ENCODE assay signal across 12 mouse cellular contexts in the genomic region with DNA sequence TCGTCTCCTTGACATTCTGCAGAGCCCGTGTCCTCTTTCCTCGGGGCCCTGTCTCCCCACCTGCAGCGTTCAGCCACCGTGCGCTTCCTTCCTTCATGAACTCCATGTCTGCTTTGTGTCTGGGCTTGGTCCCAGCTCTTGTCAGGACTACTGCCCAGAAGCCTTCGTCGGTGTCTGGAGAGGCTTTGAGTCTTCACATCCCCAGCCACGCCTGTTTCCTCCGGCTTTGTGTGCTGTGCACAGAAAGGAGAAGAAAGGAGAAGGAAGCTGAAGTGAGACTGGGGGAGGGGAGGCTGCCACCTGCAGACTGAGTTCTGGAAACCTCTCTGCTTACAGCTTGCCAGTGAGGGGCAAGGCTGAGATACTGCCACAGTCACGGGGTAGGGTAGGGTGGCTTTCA.
DNase-seq lines count a peak whose midpoint lies in the region; ATAC-seq and TF ChIP-seq lines count a peak whose summit lies in the region.
"Had no signal": no experiment of that assay in that cellular context is flagged by ENCODE, and none has a peak within 500 bp of the region (broad histone marks: within the 10 kb centered on the region; RNA-seq: fewer than 3 reads in every experiment).

No protein-coding gene starts in this region.

- no peak for TF ChIP-seq CTCF in intestine, postnatal 0 days (IDR thresholded peaks at IDR 0.05; ENCODE audit: low read depth)
- TF ChIP-seq CTCF in brain, embryonic 14.5 days (IDR thresholded peaks at IDR 0.05; ENCODE audit: borderline replicate concordance, extremely low read depth, insufficient read depth, insufficient read length) = no peak

- peak; percentile 84 for DNase-seq in intestine, embryonic 14.5 days (ENCODE audit: low spot score)
- DNase-seq in brain, embryonic 14.5 days (ENCODE audit: low read depth) = peak; percentile 52
- DNase-seq in gastrocnemius, postnatal 14 days = no peak
- no peak for DNase-seq in testis, postnatal 10 days (ENCODE audit: low spot score)
- no peak for DNase-seq in spleen, postnatal 4 days (ENCODE audit: low spot score in 2 of 2)
- DNase-seq: adrenal gland, postnatal 36 days; midbrain, embryonic 14.5 days had no signal

- peaks cover 19% of the 10 kb centered on the region for H3K4me1 ChIP-seq in intestine, embryonic 14.5 days (replicated peaks; ENCODE audit: control insufficient read depth, insufficient read depth, low read length)
- H3K4me1 ChIP-seq in intestine, postnatal 0 days (replicated peaks; ENCODE audit: control insufficient read depth, insufficient read depth, low read length) = peaks cover 6% of the 10 kb centered on the region; the same call in 1 of the 2 replicates
- peaks cover 76% of the 10 kb centered on the region for H3K4me1 ChIP-seq in heart, embryonic 16.5 days (ENCODE audit: control insufficient read depth, insufficient read depth, low read length)
- H3K4me1 ChIP-seq in stomach, embryonic 16.5 days (ENCODE audit: control insufficient read depth, insufficient read depth, low read length) = peaks cover 19% of the 10 kb centered on the region

- peak; percentile 69 for ATAC-seq in intestine, embryonic 14.5 days (replicated peaks; ENCODE audit: low FRiP score, low TSS enrichment, low read depth)
- no peak for ATAC-seq in intestine, postnatal 0 days
- peak; percentile 21 for ATAC-seq in heart, embryonic 16.5 days (replicated peaks; ENCODE audit: extremely low read depth, insufficient read depth, low FRiP score)
- ATAC-seq in stomach, embryonic 16.5 days (ENCODE audit: insufficient read depth, low FRiP score) = peak; percentile 78

- no peaks in the 10 kb centered on the region for H3K36me3 ChIP-seq in intestine, embryonic 14.5 days (ENCODE audit: control insufficient read depth, insufficient read depth, low read length)
- no peaks in the 10 kb centered on the region for H3K36me3 ChIP-seq in intestine, postnatal 0 days (ENCODE audit: control insufficient read depth, insufficient read depth)
- H3K36me3 ChIP-seq in heart, embryonic 16.5 days (ENCODE audit: control insufficient read depth, insufficient read depth) = no peaks in the 10 kb centered on the region
- H3K36me3 ChIP-seq in stomach, embryonic 16.5 days (ENCODE audit: control insufficient read depth, insufficient read depth, low read length) = no peaks in the 10 kb centered on the region
- H3K36me3 ChIP-seq: embryonic facial prominence, embryonic 12.5 days; limb, embryonic 15.5 days had no signal

- intact Hi-C loops in gastrocnemius, postnatal 14 days (cut with DNase I; ENCODE audit: low total_unique reads) = no loop called here

- H3K4me2 ChIP-seq in intestine, embryonic 14.5 days (ENCODE audit: low read length) = no peak overlapping the region
- H3K4me2 ChIP-seq in intestine, postnatal 0 days (replicated peaks; ENCODE audit: low read depth) = no peak overlapping the region
- H3K4me2 ChIP-seq in heart, embryonic 16.5 days (ENCODE audit: low read depth, low read length) = peak overlapping the region; percentile 26; the same call in 1 of the 2 replicates
- no peak overlapping the region for H3K4me2 ChIP-seq in stomach, embryonic 16.5 days (ENCODE audit: low read depth, low read length)
- H3K4me2 ChIP-seq: embryonic facial prominence, embryonic 12.5 days; limb, embryonic 15.5 days had no signal

- no peaks in the 10 kb centered on the region for H3K9me3 ChIP-seq in intestine, embryonic 14.5 days (ENCODE audit: control insufficient read depth, low read length)
- no peaks in the 10 kb centered on the region for H3K9me3 ChIP-seq in intestine, postnatal 0 days (ENCODE audit: control insufficient read depth)
- no peaks in the 10 kb centered on the region for H3K9me3 ChIP-seq in heart, embryonic 16.5 days (replicated peaks; ENCODE audit: control insufficient read depth, low read length)
- no peaks in the 10 kb centered on the region for H3K9me3 ChIP-seq in stomach, embryonic 16.5 days (replicated peaks; ENCODE audit: control insufficient read depth, low read length)
- H3K9me3 ChIP-seq: embryonic facial prominence, embryonic 12.5 days; limb, embryonic 15.5 days had no signal

- TF ChIP-seq POLR2A in brain, embryonic 14.5 days (IDR thresholded peaks at IDR 0.05; ENCODE audit: borderline replicate concordance, extremely low read depth, insufficient read depth, insufficient read length, poor library complexity, severe bottlenecking) = no peak

- no peak overlapping the region for H3K4me3 ChIP-seq in intestine, embryonic 14.5 days (ENCODE audit: low read depth, low read length)
- H3K4me3 ChIP-seq in intestine, postnatal 0 days (ENCODE audit: low read depth, low read length) = no peak overlapping the region
- no peak overlapping the region for H3K4me3 ChIP-seq in heart, embryonic 16.5 days (ENCODE audit: low read length)
- no peak overlapping the region for H3K4me3 ChIP-seq in stomach, embryonic 16.5 days (replicated peaks; ENCODE audit: low read length)
- H3K4me3 ChIP-seq: embryonic facial prominence, embryonic 12.5 days; limb, embryonic 15.5 days had no signal

- no peak overlapping the region for H3K9ac ChIP-seq in intestine, embryonic 14.5 days (ENCODE audit: low read length)
- H3K9ac ChIP-seq in intestine, postnatal 0 days (ENCODE audit: low read depth, low read length) = no peak overlapping the region
- H3K9ac ChIP-seq in heart, embryonic 16.5 days (ENCODE audit: low read length) = peak overlapping the region; percentile 49
- H3K9ac ChIP-seq in stomach, embryonic 16.5 days (ENCODE audit: low read length) = no peak overlapping the region
- H3K9ac ChIP-seq: embryonic facial prominence, embryonic 12.5 days; limb, embryonic 15.5 days had no signal

- no peak overlapping the region; the same call in 1 of the 2 replicates for H3K27ac ChIP-seq in intestine, embryonic 14.5 days (ENCODE audit: low read depth)
- no peak overlapping the region for H3K27ac ChIP-seq in intestine, postnatal 0 days (ENCODE audit: low read depth, low read length)
- peak overlapping the region; percentile 46 for H3K27ac ChIP-seq in heart, embryonic 16.5 days (ENCODE audit: low read length)
- H3K27ac ChIP-seq in stomach, embryonic 16.5 days (ENCODE audit: low read length) = no peak overlapping the region
- H3K27ac ChIP-seq: embryonic facial prominence, embryonic 12.5 days; limb, embryonic 15.5 days had no signal

- 20% methylated on average over 11 of the region's 11 CpGs for WGBS in intestine, embryonic 14.5 days
- 44% methylated on average over 11 of the region's 11 CpGs for WGBS in intestine, postnatal 0 days
- 17% methylated on average over 11 of the region's 11 CpGs for WGBS in heart, embryonic 16.5 days
- WGBS in stomach, embryonic 16.5 days = 28% methylated on average over 11 of the region's 11 CpGs

- 0 out of 2 replicates have a peak, but pooled peaks cover 4% of the 10 kb centered on the region for H3K27me3 ChIP-seq in intestine, embryonic 14.5 days (replicated peaks; ENCODE audit: control insufficient read depth, insufficient read depth, low read length)
- no peaks in the 10 kb centered on the region for H3K27me3 ChIP-seq in intestine, postnatal 0 days (replicated peaks; ENCODE audit: control insufficient read depth, insufficient read depth, low read length)
- H3K27me3 ChIP-seq in heart, embryonic 16.5 days (ENCODE audit: control insufficient read depth, insufficient read depth, low read length) = no peaks in the 10 kb centered on the region
- no peaks in the 10 kb centered on the region for H3K27me3 ChIP-seq in stomach, embryonic 16.5 days (ENCODE audit: control insufficient read depth, insufficient read depth, low read length)
- H3K27me3 ChIP-seq: embryonic facial prominence, embryonic 12.5 days; limb, embryonic 15.5 days had no signal

Comparison
In these comparisons a context has a peak if more than half of its experiments do, and no peak if none do; other contexts are left out.
1. DNase-seq: peak in intestine, embryonic 14.5 days (single experiment) and brain, embryonic 14.5 days (single experiment); none in gastrocnemius, postnatal 14 days (single experiment), testis, postnatal 10 days (single experiment) and spleen, postnatal 4 days (0 of 2).